Comparison of ENCODE assay signal across 22 mouse cellular contexts in the genomic region with DNA sequence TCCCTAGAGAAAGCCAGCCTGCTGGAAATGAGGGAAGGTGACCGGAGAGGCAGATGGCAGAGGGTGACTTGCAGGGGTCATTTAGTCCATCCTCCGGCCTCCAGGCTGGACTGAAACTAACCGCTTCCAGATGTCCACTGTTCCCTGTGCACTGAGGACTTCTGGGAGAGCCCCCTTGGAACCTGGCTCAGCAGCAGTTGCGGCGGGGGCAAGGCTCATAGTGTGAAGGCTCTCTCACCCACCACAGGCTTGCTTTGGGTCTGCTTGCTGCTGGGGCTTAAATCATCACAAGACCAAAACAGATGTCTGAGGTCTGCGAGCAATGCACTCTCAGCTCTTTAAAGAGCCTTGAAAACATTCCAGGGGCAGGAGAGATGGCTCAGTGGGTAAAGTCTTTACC.
A peak's percentile ranks its signal among the peaks of the same experiment; 100 is the strongest.
DNase-seq lines count a peak whose midpoint lies in the region; ATAC-seq and TF ChIP-seq lines count a peak whose summit lies in the region.
"Had no signal": no experiment of that assay in that cellular context is flagged by ENCODE, and none has a peak within 500 bp of the region (broad histone marks: within the 10 kb centered on the region; RNA-seq: fewer than 3 reads in every experiment).

No protein-coding gene starts in this region.

- H3K27ac ChIP-seq in forebrain, embryonic 10.5 days = peak overlapping the region; percentile 53
- no peak overlapping the region for H3K27ac ChIP-seq in forebrain, embryonic 14.5 days (ENCODE audit: low read depth, low read length)
- no peak overlapping the region for H3K27ac ChIP-seq in embryonic facial prominence, embryonic 15.5 days (replicated peaks)
- H3K27ac ChIP-seq in limb, embryonic 14.5 days (replicated peaks; ENCODE audit: low read depth, low read length) = peak overlapping the region; percentile 38; the same call in 1 of the 2 replicates
- no peak overlapping the region for H3K27ac ChIP-seq in layer of hippocampus, adult 2 months
- no peak overlapping the region for H3K27ac ChIP-seq in liver, embryonic 11.5 days (ENCODE audit: low read depth, low read length)
- H3K27ac ChIP-seq: forebrain, embryonic 12.5 days; heart, embryonic 10.5 days; hindbrain, embryonic 12.5 days; midbrain, embryonic 13.5 days; neural tube, embryonic 13.5 days had no signal

- no peaks in the 10 kb centered on the region for H3K9me3 ChIP-seq in forebrain, embryonic 10.5 days
- no peaks in the 10 kb centered on the region for H3K9me3 ChIP-seq in forebrain, embryonic 14.5 days (replicated peaks; ENCODE audit: control insufficient read depth, low read length)
- no peaks in the 10 kb centered on the region for H3K9me3 ChIP-seq in embryonic facial prominence, embryonic 15.5 days (replicated peaks)
- H3K9me3 ChIP-seq in limb, embryonic 14.5 days (ENCODE audit: control insufficient read depth, low read length) = no peaks in the 10 kb centered on the region
- no peaks in the 10 kb centered on the region for H3K9me3 ChIP-seq in liver, embryonic 11.5 days (ENCODE audit: control insufficient read depth, low read length)
- H3K9me3 ChIP-seq: forebrain, embryonic 12.5 days; heart, embryonic 10.5 days; hindbrain, embryonic 12.5 days; neural tube, embryonic 13.5 days had no signal

- no peaks in the 10 kb centered on the region for H3K27me3 ChIP-seq in forebrain, embryonic 10.5 days (ENCODE audit: poor library complexity, severe bottlenecking)
- H3K27me3 ChIP-seq in forebrain, embryonic 14.5 days (replicated peaks; ENCODE audit: control insufficient read depth, insufficient read depth, low read length) = no peaks in the 10 kb centered on the region
- no peaks in the 10 kb centered on the region for H3K27me3 ChIP-seq in embryonic facial prominence, embryonic 15.5 days
- no peaks in the 10 kb centered on the region for H3K27me3 ChIP-seq in limb, embryonic 14.5 days (ENCODE audit: control insufficient read depth, insufficient read depth, low read length)
- H3K27me3 ChIP-seq in liver, embryonic 11.5 days (replicated peaks; ENCODE audit: control insufficient read depth, insufficient read depth, low read length) = peaks cover 4% of the 10 kb centered on the region; the same call in 1 of the 2 replicates
- H3K27me3 ChIP-seq: forebrain, embryonic 12.5 days; hindbrain, embryonic 12.5 days; midbrain, embryonic 13.5 days; neural tube, embryonic 13.5 days had no signal

- no peak overlapping the region for H3K4me3 ChIP-seq in forebrain, embryonic 10.5 days
- no peak overlapping the region for H3K4me3 ChIP-seq in forebrain, embryonic 14.5 days (ENCODE audit: low read depth, low read length)
- H3K4me3 ChIP-seq in embryonic facial prominence, embryonic 15.5 days (replicated peaks) = no peak overlapping the region
- H3K4me3 ChIP-seq in limb, embryonic 14.5 days (replicated peaks; ENCODE audit: low read length) = no peak overlapping the region
- no peak overlapping the region for H3K4me3 ChIP-seq in layer of hippocampus, adult 2 months
- no peak overlapping the region for H3K4me3 ChIP-seq in liver, embryonic 11.5 days (ENCODE audit: low read depth, low read length)
- H3K4me3 ChIP-seq: forebrain, embryonic 12.5 days; heart, embryonic 10.5 days; hindbrain, embryonic 12.5 days; midbrain, embryonic 13.5 days; neural tube, embryonic 13.5 days had no signal

- H3K36me3 ChIP-seq in forebrain, embryonic 10.5 days (replicated peaks) = no peaks in the 10 kb centered on the region
- no peaks in the 10 kb centered on the region for H3K36me3 ChIP-seq in forebrain, embryonic 14.5 days (ENCODE audit: control insufficient read depth, insufficient read depth, low read length)
- no peaks in the 10 kb centered on the region for H3K36me3 ChIP-seq in embryonic facial prominence, embryonic 15.5 days
- H3K36me3 ChIP-seq in limb, embryonic 14.5 days (ENCODE audit: control insufficient read depth, insufficient read depth, low read length) = no peaks in the 10 kb centered on the region
- H3K36me3 ChIP-seq in liver, embryonic 11.5 days (ENCODE audit: control insufficient read depth, insufficient read depth, low read length) = no peaks in the 10 kb centered on the region
- H3K36me3 ChIP-seq: forebrain, embryonic 12.5 days; heart, embryonic 10.5 days; hindbrain, embryonic 12.5 days; midbrain, embryonic 13.5 days; neural tube, embryonic 13.5 days had no signal

- H3K9ac ChIP-seq in forebrain, embryonic 14.5 days (ENCODE audit: low read length) = no peak overlapping the region
- no peak overlapping the region for H3K9ac ChIP-seq in embryonic facial prominence, embryonic 15.5 days
- no peak overlapping the region for H3K9ac ChIP-seq in limb, embryonic 14.5 days (ENCODE audit: low read depth, low read length, severe bottlenecking)
- H3K9ac ChIP-seq in liver, embryonic 11.5 days (ENCODE audit: low read depth, low read length) = no peak overlapping the region
- H3K9ac ChIP-seq: forebrain, embryonic 12.5 days; hindbrain, embryonic 12.5 days; liver, postnatal 0 days; midbrain, embryonic 13.5 days; neural tube, embryonic 13.5 days had no signal

- H3K4me1 ChIP-seq in forebrain, embryonic 10.5 days = peaks cover 25% of the 10 kb centered on the region
- H3K4me1 ChIP-seq in forebrain, embryonic 14.5 days (ENCODE audit: control insufficient read depth, insufficient read depth, low read length) = no peaks in the 10 kb centered on the region
- peaks cover 38% of the 10 kb centered on the region for H3K4me1 ChIP-seq in embryonic facial prominence, embryonic 15.5 days
- peaks cover 17% of the 10 kb centered on the region for H3K4me1 ChIP-seq in limb, embryonic 14.5 days (ENCODE audit: control insufficient read depth, insufficient read depth, low read length)
- H3K4me1 ChIP-seq in liver, embryonic 11.5 days (replicated peaks; ENCODE audit: control insufficient read depth, insufficient read depth, low read length) = no peaks in the 10 kb centered on the region
- H3K4me1 ChIP-seq: forebrain, embryonic 12.5 days; hindbrain, embryonic 12.5 days; midbrain, embryonic 13.5 days; neural tube, embryonic 13.5 days had no signal

- DNase-seq in forebrain, embryonic 10.5 days (ENCODE audit: extremely low spot score, low spot score) = no peak
- no peak for DNase-seq in forebrain, embryonic 14.5 days (ENCODE audit: low spot score)
- peak; percentile 57 for DNase-seq in embryo, embryonic 9.5 days (ENCODE audit: extremely low spot score)
- DNase-seq in limb, embryonic 14.5 days (ENCODE audit: low spot score) = peak; percentile 10
- DNase-seq in layer of hippocampus, adult 2 months (ENCODE audit: low spot score in 2 of 2) = no peak
- no peak for DNase-seq in ovary, adult 18-20 months (ENCODE audit: low spot score)
- DNase-seq in liver, embryonic 11.5 days (ENCODE audit: low spot score) = no peak
- DNase-seq: adrenal gland, postnatal 10 days; cerebellum, adult 2 months; cerebellum, postnatal 36 days; kidney, postnatal 4 days; liver, postnatal 0 days; lung, postnatal 10 days; right cerebral cortex, postnatal 4 days; thymus, postnatal 14 days had no signal

- no peak for TF ChIP-seq CTCF in layer of hippocampus, adult 2 months (conservative IDR thresholded peaks at IDR 0.05)

- TF ChIP-seq POLR2A in limb, embryonic 14.5 days (IDR thresholded peaks at IDR 0.05; ENCODE audit: borderline replicate concordance, extremely low read depth, insufficient read depth, insufficient read length) = no peak

- 70% methylated on average over 6 of the region's 6 CpGs for WGBS in forebrain, embryonic 10.5 days
- WGBS in forebrain, embryonic 14.5 days = 83% methylated on average over 6 of the region's 6 CpGs
- WGBS in embryonic facial prominence, embryonic 15.5 days = 30% methylated on average over 6 of the region's 6 CpGs
- WGBS in limb, embryonic 14.5 days = 18% methylated on average over 6 of the region's 6 CpGs
- 65% methylated on average over 6 of the region's 6 CpGs for WGBS in liver, embryonic 11.5 days

- no peak overlapping the region for H3K4me2 ChIP-seq in forebrain, embryonic 14.5 days (ENCODE audit: low read length)
- H3K4me2 ChIP-seq in embryonic facial prominence, embryonic 15.5 days (replicated peaks) = no peak overlapping the region
- H3K4me2 ChIP-seq in limb, embryonic 14.5 days (replicated peaks; ENCODE audit: low read depth, low read length, severe bottlenecking) = no peak overlapping the region
- H3K4me2 ChIP-seq in liver, embryonic 11.5 days = no peak overlapping the region
- H3K4me2 ChIP-seq: forebrain, embryonic 12.5 days; hindbrain, embryonic 12.5 days; midbrain, embryonic 13.5 days; neural tube, embryonic 13.5 days had no signal

- ATAC-seq in forebrain, embryonic 14.5 days = no peak
- 0 out of 2 replicates have a peak, but pooled peaks have one; percentile 11 for ATAC-seq in embryonic facial prominence, embryonic 15.5 days (ENCODE audit: insufficient number of reproducible peaks, low FRiP score, low TSS enrichment, low read depth)
- no peak for ATAC-seq in limb, embryonic 14.5 days (ENCODE audit: low FRiP score, low read depth)
- no peak for ATAC-seq in liver, embryonic 11.5 days (replicated peaks; ENCODE audit: low FRiP score)
- ATAC-seq: intestine, postnatal 0 days; liver, postnatal 0 days; midbrain, embryonic 13.5 days had no signal

Comparison
In these comparisons a context has a peak if more than half of its experiments do, and no peak if none do; other contexts are left out.
1. H3K27ac ChIP-seq: peak in forebrain, embryonic 10.5 days (single experiment) and limb, embryonic 14.5 days (single experiment); none in forebrain, embryonic 14.5 days (single experiment), embryonic facial prominence, embryonic 15.5 days (single experiment), layer of hippocampus, adult 2 months (single experiment) and liver, embryonic 11.5 days (single experiment).
2. DNase-seq: peak in embryo, embryonic 9.5 days (single experiment) and limb, embryonic 14.5 days (single experiment); none in forebrain, embryonic 10.5 days (single experiment), forebrain, embryonic 14.5 days (single experiment), layer of hippocampus, adult 2 months (0 of 2), ovary, adult 18-20 months (single experiment) and liver, embryonic 11.5 days (single experiment).